Mouse (Mus musculus): ENCODE measurements around the gene Rbfox1. TPM values are rescaled to one million over a fixed set of nuclear protein-coding genes. Genes with fewer than 3 reads are reported as not detected.

Rbfox1 gene
- polyA plus RNA-seq, 1 experiment from 2014 or later, result 1.9 TPM

DNA sequence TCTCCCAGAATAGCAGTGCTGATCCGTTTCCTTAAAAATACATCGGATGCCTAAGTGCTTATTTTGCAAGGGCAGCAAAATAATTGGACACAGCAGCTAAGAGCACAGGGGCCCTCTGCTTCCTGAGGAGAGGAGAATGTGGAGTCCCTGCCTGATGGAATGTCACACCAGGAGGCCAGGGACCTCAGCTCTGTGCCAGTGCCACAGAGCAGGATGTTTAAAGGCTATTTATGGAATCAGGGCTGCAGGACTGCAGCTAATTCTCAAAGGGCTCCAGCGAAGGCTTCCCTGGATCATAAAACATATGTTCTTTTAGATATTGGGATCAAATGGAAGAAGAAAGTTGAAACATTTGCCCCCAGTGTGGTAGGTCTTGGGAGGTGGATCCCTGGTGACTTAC lies 201.0 kb downstream of the Rbfox1 start:
- Histone ChIP-seq H3K4me1 (replicated peaks; ENCODE audit: control insufficient read depth, insufficient read depth) (no peaks in the 10 kb centered on the region), H3K9ac (ENCODE audit: low read length) (no peak overlapping the region), H3K9me3 (ENCODE audit: control insufficient read depth, low read length) (no peaks in the 10 kb centered on the region), H3K27me3 (ENCODE audit: control insufficient read depth, insufficient read depth, low read length) (no peaks in the 10 kb centered on the region), H3K27ac (replicated peaks) (no peak overlapping the region), H3K36me3 (ENCODE audit: control insufficient read depth, insufficient read depth, low read length) (no peaks in the 10 kb centered on the region), H3K4me3 (ENCODE audit: low read depth, low read length) (no peak overlapping the region), H3K4me2 (replicated peaks; ENCODE audit: low read depth) (no peak overlapping the region)
- TF ChIP-seq EP300 (optimal IDR thresholded peaks at IDR 0.05) (no peak), CTCF (IDR thresholded peaks at IDR 0.05; ENCODE audit: low read depth) (no peak)
- WGBS, result 49% methylated on average over 3 of the region's 3 CpGs
- ATAC-seq (ENCODE audit: low FRiP score, low TSS enrichment), result no peak
- DNase-seq (ENCODE audit: low spot score), result no peak

DNA sequence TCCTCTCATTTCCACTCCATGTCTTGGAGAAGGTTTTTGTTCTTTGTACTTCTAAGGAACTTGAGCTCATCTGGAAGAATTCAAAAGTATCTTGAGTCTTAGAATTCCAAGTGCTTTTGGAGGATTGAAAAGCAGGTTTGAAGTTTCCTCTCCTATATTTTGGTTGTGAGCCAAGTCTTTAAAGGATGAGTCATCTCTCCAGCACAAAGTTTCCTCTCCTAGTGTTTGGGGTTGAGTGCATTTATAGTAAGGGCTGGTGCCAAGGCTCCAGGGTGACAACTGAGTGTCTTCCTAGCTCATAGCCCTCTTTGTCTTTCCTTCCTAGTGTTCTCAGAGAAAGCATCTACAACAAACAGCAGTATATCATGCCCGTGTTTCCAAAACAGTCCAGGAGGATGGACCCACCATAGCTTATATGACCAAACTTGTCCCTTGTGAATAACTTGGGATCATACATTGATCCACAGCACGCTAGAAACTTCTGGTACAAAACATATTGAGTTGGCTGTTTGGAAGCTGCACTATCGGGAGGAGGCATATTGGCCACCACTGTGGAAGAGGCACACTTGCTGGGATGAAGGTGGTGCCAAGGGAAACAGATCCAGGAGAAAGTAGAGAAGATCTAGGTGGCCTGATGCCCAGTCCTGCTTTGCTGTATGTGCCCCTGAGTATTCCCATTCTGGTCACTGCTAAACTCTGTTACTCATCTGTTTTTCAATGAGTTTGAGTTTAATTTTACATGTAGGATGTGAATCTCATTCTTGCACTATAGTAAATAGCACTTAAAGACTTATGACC lies 206.4 kb downstream of the Rbfox1 start:
- 76% methylated on average over 3 of the region's 3 CpGs for WGBS
- Histone ChIP-seq H3K4me1 (replicated peaks; ENCODE audit: control insufficient read depth, insufficient read depth) (no peaks in the 10 kb centered on the region), H3K9ac (ENCODE audit: low read length) (no peak overlapping the region), H3K27ac (replicated peaks) (no peak overlapping the region), H3K9me3 (ENCODE audit: control insufficient read depth, low read length) (no peaks in the 10 kb centered on the region), H3K4me2 (replicated peaks; ENCODE audit: low read depth) (no peak overlapping the region), H3K27me3 (ENCODE audit: control insufficient read depth, insufficient read depth, low read length) (no peaks in the 10 kb centered on the region), H3K36me3 (ENCODE audit: control insufficient read depth, insufficient read depth, low read length) (no peaks in the 10 kb centered on the region), H3K4me3 (ENCODE audit: low read depth, low read length) (no peak overlapping the region)
- ATAC-seq (ENCODE audit: low FRiP score, low TSS enrichment), result no peak
- no peak for TF ChIP-seq CTCF (IDR thresholded peaks at IDR 0.05; ENCODE audit: low read depth)
- no peak for TF ChIP-seq EP300 (optimal IDR thresholded peaks at IDR 0.05)
- DNase-seq (ENCODE audit: low spot score), result no peak

DNA sequence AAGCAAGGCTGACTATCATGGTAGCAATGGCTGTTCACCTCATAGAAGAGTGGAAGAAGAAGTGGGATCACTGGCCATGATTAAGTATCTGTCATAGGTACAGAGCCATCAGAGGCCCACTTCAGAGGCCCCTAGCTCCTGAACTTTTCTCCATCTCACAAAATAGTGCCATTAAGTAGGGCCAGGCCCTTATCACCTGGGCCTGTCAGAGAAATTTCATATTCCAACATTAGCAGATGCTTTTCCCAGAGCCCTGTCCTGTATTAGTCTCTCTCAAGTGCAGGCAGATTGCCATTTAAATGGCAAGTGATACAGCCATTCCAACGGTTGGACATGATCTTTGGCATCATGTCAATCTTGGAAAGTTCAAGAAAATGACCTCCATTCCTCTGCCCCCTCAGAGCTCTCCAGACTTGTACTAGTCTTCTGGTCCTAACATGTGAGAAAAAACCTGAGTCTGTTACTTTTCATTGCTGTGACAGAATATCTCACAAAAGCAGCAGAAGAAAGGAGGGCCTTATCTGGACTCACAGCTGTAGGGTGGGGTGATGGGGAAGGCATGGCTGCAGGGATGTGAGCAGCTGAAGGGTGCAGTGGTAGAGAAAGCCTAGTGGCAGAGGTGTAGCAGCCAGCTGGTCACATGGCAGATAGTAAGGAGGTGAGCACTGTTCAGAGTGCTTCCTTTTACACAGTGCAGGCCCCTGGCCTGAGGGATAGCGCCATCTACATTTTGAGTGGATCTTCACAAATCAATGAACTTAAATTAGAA lies 210.6 kb downstream of the Rbfox1 start:
- no peak overlapping the region for H3K27ac ChIP-seq (replicated peaks)
- no peaks in the 10 kb centered on the region for H3K27me3 ChIP-seq (ENCODE audit: control insufficient read depth, insufficient read depth, low read length)
- no peaks in the 10 kb centered on the region for H3K36me3 ChIP-seq (ENCODE audit: control insufficient read depth, insufficient read depth, low read length)
- H3K4me2 ChIP-seq (replicated peaks; ENCODE audit: low read depth), result no peak overlapping the region
- 72% methylated on average over 2 of the region's 2 CpGs for WGBS
- no peak overlapping the region for H3K4me3 ChIP-seq (ENCODE audit: low read depth, low read length)
- DNase-seq (ENCODE audit: low spot score), result no peak
- H3K4me1 ChIP-seq (replicated peaks; ENCODE audit: control insufficient read depth, insufficient read depth), result no peaks in the 10 kb centered on the region
- TF ChIP-seq EP300 (optimal IDR thresholded peaks at IDR 0.05) (no peak), CTCF (IDR thresholded peaks at IDR 0.05; ENCODE audit: low read depth) (no peak)
- H3K9ac ChIP-seq (ENCODE audit: low read length), result no peak overlapping the region
- no peaks in the 10 kb centered on the region for H3K9me3 ChIP-seq (ENCODE audit: control insufficient read depth, low read length)
- ATAC-seq (ENCODE audit: low FRiP score, low TSS enrichment), result no peak

DNA sequence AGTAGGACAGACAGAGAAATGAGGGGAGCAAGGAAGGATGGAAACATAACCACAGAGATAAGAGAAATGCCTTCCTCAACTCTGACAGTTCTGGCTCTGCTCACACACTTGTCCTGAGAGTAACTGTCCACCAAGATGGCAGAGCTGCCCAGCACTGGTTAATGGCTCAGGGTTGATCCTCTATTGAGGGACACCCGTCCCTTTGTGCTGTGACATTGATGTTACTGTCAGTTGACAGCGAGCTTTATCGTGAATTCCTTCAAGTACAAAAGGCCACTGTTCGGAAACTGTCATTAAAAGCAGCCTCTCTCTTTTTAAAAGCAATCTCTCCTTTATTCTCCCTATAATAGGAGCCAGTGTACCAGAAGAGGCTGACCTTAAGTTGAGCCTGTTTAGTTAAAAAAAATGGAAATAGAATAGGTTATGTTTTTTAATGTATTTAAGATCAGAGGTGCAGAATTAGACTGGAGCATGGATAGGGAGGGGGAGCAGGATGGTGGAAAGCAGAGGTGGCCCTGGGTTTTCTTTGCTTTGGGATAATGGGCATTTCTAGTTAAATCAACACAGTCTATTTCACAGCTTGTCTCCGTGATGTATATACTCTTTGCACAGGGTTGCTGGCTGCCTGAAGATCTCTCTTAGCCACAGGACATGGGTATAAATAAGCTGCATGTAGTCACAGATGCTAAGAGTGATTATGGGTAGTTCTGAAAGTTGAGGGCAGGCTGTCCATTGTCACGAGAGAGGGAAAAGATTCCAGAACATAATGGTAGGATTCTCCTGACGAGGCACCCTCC lies 212.3 kb downstream of the Rbfox1 start:
- H3K36me3 ChIP-seq (ENCODE audit: control insufficient read depth, insufficient read depth, low read length), result no peaks in the 10 kb centered on the region
- no peak overlapping the region for H3K9ac ChIP-seq (ENCODE audit: low read length)
- H3K4me1 ChIP-seq (replicated peaks; ENCODE audit: control insufficient read depth, insufficient read depth), result no peaks in the 10 kb centered on the region
- no peak overlapping the region for H3K27ac ChIP-seq (replicated peaks)
- no peaks in the 10 kb centered on the region for H3K27me3 ChIP-seq (ENCODE audit: control insufficient read depth, insufficient read depth, low read length)
- no peak for DNase-seq (ENCODE audit: low spot score)
- no peak overlapping the region for H3K4me2 ChIP-seq (replicated peaks; ENCODE audit: low read depth)
- WGBS, result 51% methylated on average over 7 of the region's 7 CpGs
- no peaks in the 10 kb centered on the region for H3K9me3 ChIP-seq (ENCODE audit: control insufficient read depth, low read length)
- no peak overlapping the region for H3K4me3 ChIP-seq (ENCODE audit: low read depth, low read length)
- no peak for ATAC-seq (ENCODE audit: low FRiP score, low TSS enrichment)
- TF ChIP-seq EP300 (optimal IDR thresholded peaks at IDR 0.05) (no peak), CTCF (IDR thresholded peaks at IDR 0.05; ENCODE audit: low read depth) (no peak)

DNA sequence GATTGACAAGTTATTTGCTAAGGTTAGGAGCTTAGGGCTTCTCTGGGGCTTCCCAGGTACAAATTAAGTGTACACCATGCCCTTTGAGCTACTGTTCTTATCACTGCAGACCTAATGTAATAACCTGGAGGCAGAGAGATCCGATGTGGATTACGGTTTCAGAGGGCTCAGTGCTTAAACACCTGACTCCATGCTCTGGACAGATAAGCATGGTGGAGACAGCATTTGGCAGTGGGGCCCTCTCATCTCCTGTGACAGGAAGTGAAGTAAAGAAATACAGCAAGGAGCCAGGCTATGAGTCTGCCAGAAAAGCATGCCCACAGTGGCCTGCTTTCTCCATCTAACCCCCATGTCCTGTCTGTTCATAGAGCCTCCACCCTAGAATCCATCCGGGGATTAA lies 213.0 kb downstream of the Rbfox1 start:
- Histone ChIP-seq H3K4me3 (ENCODE audit: low read depth, low read length) (no peak overlapping the region), H3K27ac (replicated peaks) (no peak overlapping the region), H3K9me3 (ENCODE audit: control insufficient read depth, low read length) (no peaks in the 10 kb centered on the region), H3K36me3 (ENCODE audit: control insufficient read depth, insufficient read depth, low read length) (no peaks in the 10 kb centered on the region), H3K4me2 (replicated peaks; ENCODE audit: low read depth) (no peak overlapping the region), H3K4me1 (replicated peaks; ENCODE audit: control insufficient read depth, insufficient read depth) (no peaks in the 10 kb centered on the region), H3K27me3 (ENCODE audit: control insufficient read depth, insufficient read depth, low read length) (no peaks in the 10 kb centered on the region), H3K9ac (ENCODE audit: low read length) (no peak overlapping the region)
- ATAC-seq (ENCODE audit: low FRiP score, low TSS enrichment), result no peak
- WGBS, result 86% methylated on average over 3 of the region's 3 CpGs
- DNase-seq (ENCODE audit: low spot score), result no peak
- TF ChIP-seq CTCF (IDR thresholded peaks at IDR 0.05; ENCODE audit: low read depth) (no peak), EP300 (optimal IDR thresholded peaks at IDR 0.05) (no peak)
